Mouse (Mus musculus) hindbrain, embryonic 16.5 days (tissue): ENCODE data around the gene Tmed1. TPM values are rescaled to one million over a fixed set of nuclear protein-coding genes. Genes with fewer than 3 reads are reported as not detected.

Experiments
- ATAC-seq: fragments of 200-750 bp; cut with Nextera tagmentation; 2 replicates; pipeline ENCODE4 v1.8.0; 2017; ENCODE audit warnings: moderate TSS enrichment, moderate library complexity
- H3K27ac ChIP-seq: fragments of 300-500 bp; sonication (generic); 2 replicates; pipeline ENCODE4 v1.5.1; 2014; ENCODE audit warnings: low read depth, mild to moderate bottlenecking, control low read depth, low read length, moderate library complexity
- H3K27me3 ChIP-seq: fragments of 300-500 bp; sonication (generic); replicated peaks from 2 replicates; pipeline ENCODE4 v1.6.1; 2014; ENCODE audit warnings: low read length; ENCODE audit not compliant: control insufficient read depth, insufficient read depth
- H3K36me3 ChIP-seq: fragments of 300-500 bp; sonication (generic); 2 replicates; pipeline ENCODE4 v1.6.1; 2014; ENCODE audit warnings: mild to moderate bottlenecking, low read length, moderate library complexity, mixed read lengths; ENCODE audit not compliant: control insufficient read depth, insufficient read depth
- H3K4me1 ChIP-seq: fragments of 300-500 bp; sonication (generic); 2 replicates; pipeline ENCODE4 v1.6.1; 2014; ENCODE audit warnings: low read depth, low read length; ENCODE audit not compliant: control insufficient read depth, insufficient read depth
- H3K4me2 ChIP-seq: fragments of 300-500 bp; sonication (generic); 2 replicates; pipeline ENCODE4 v1.6.1; 2014; ENCODE audit warnings: mild to moderate bottlenecking, low read length, control low read depth, moderate library complexity
- H3K4me3 ChIP-seq: fragments of 300-500 bp; sonication (generic); 2 replicates; pipeline ENCODE4 v1.5.1; 2014; ENCODE audit warnings: mild to moderate bottlenecking, low read length, control low read depth, moderate library complexity
- H3K9ac ChIP-seq: fragments of 300-500 bp; sonication (generic); 2 replicates; pipeline ENCODE4 v1.6.1; 2014; ENCODE audit warnings: low read depth, mild to moderate bottlenecking, control low read depth, low read length, moderate library complexity
- H3K9me3 ChIP-seq: fragments of 300-500 bp; sonication (generic); 2 replicates; pipeline ENCODE4 v1.6.1; 2014; ENCODE audit warnings: mild to moderate bottlenecking, low read length, moderate library complexity; ENCODE audit not compliant: control insufficient read depth
- WGBS: fragments of 180-500 bp; shearing (Covaris S2); extraction: QIAGEN DNeasy Blood & Tissue Kit; methylation state at CpG from one replicate; pipeline ENCODE4 v1.1.7; 2014; 5-methylcytosine and 5-hydroxymethylcytosine counted together
- polyA plus RNA-seq: library from polyadenylated mRNA; unstranded; fragments of >200 nt; fragmentation: Nextera tagmentation; extraction: Ambion mirVana; gene quantifications from 2 replicates; pipeline ENCODE4 v1.2.1, GENCODE M21; 2015

Gene Tmed1
- polyA plus RNA-seq, 1 experiment from 2014 or later, result 64.3 TPM

DNA sequence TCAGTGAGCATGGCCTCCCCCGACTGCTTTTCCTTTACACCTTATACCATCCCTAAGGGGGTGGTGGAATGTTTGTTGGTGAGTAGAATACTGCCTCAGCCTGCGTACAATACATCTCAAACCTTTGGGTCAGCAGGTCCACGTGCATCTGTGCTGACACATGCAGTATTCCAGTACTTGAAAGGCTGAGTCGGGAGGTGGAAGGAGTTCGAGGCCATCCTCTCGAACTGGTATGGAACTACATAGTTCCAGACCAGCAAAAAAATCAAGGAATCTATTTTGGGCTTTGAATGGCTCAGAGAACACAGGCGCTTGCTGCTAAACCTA lies 600 bp upstream of the Tmed1 start:
- H3K27me3 ChIP-seq, result no peaks in the 10 kb centered on the region
- peaks cover 14% of the 10 kb centered on the region for H3K4me1 ChIP-seq
- no peak; the same call in 1 of the 2 replicates for ATAC-seq
- H3K27ac ChIP-seq, result peak overlapping the region; percentile 95
- peaks cover 16% of the 10 kb centered on the region for H3K36me3 ChIP-seq
- H3K4me3 ChIP-seq, result peak overlapping the region; percentile 73
- H3K4me2 ChIP-seq, result peak overlapping the region; percentile 73
- 3% methylated on average over 7 of the region's 7 CpGs for WGBS
- H3K9me3 ChIP-seq, result no peaks in the 10 kb centered on the region
- peak overlapping the region; percentile 88 for H3K9ac ChIP-seq

- Histone ChIP-seq H3K27me3 (no peaks in the 10 kb centered on the region), H3K9ac (peak overlapping the region; percentile 88; the same call in 1 of the 2 replicates)
Observed at GRCm38 (mm10) chr9:21508871-21509404, 1.1 kb downstream of the Tmed1 start.

DNA sequence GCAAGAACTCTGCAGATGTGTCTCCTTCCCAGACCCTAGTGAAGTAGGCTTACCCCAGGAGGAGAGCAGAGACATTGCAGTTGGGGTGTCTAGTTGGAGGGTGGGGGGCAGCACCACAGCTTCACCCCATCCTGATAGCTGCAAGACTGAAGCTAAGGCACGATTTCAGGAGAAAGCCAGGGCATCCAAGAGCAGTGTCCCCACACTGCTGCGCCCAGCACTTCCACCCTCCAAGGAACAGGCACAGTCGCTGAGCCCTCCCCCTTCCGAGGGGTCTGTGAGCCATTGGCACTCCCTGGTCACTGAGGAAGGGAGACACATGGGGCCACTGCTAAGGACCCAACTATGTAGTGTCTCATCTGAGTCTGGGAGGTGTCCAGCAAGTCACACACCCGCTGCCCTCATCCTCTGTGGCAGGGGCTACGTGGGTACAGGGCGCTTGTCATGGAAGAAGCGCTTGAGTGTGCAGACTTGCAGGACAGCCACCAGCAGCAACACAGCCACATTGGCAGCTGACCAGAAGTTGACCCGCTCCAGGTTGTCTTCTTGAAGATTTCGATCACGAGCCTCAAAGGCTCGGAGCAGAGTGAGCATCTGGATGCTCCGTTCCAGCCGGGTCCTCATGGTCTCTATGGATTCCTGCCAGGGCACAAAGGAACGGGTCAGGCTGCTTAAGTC lies 2.2 kb downstream of the Tmed1 start:
- peaks cover 14% of the 10 kb centered on the region for H3K4me1 ChIP-seq
- H3K27ac ChIP-seq, result no peak overlapping the region
- ATAC-seq, result no peak
- H3K4me3 ChIP-seq, result no peak overlapping the region
- 86% methylated on average over 14 of the region's 15 CpGs for WGBS
- H3K9ac ChIP-seq, result no peak overlapping the region
- H3K36me3 ChIP-seq, result peaks cover 25% of the 10 kb centered on the region
- no peaks in the 10 kb centered on the region for H3K27me3 ChIP-seq
- H3K9me3 ChIP-seq, result no peaks in the 10 kb centered on the region
- H3K4me2 ChIP-seq, result no peak overlapping the region

More at GRCm38 (mm10) chr9:21508871-21509404, 1.1 kb downstream of the Tmed1 start:
- Histone ChIP-seq H3K4me1 (peaks cover 14% of the 10 kb centered on the region), H3K36me3 (peaks cover 25% of the 10 kb centered on the region), H3K4me2 (peak overlapping the region; percentile 73), H3K9me3 (no peaks in the 10 kb centered on the region), H3K4me3 (peak overlapping the region; percentile 73), H3K27ac (no peak overlapping the region)
- ATAC-seq, result no peak
- WGBS, result 90% methylated on average over 7 of the region's 7 CpGs

GRCm38 (mm10) chr9:21505767-21506166 lies 4.3 kb downstream of the Tmed1 start:
- Histone ChIP-seq H3K27me3 (no peaks in the 10 kb centered on the region), H3K27ac (no peak overlapping the region), H3K4me2 (no peak overlapping the region), H3K9me3 (no peaks in the 10 kb centered on the region), H3K4me1 (peaks cover 10% of the 10 kb centered on the region), H3K36me3 (peaks cover 29% of the 10 kb centered on the region), H3K4me3 (no peak overlapping the region), H3K9ac (no peak overlapping the region)
- no peak for ATAC-seq

GRCm38 (mm10) chr9:21503352-21503751 lies 6.7 kb downstream of the Tmed1 start:
- no peaks in the 10 kb centered on the region for H3K4me1 ChIP-seq

GRCm38 (mm10) chr9:21498284-21498902 lies 11.7 kb downstream of the Tmed1 start:
- Histone ChIP-seq H3K4me1 (no peaks in the 10 kb centered on the region), H3K9me3 (no peaks in the 10 kb centered on the region), H3K4me3 (no peak overlapping the region), H3K4me2 (no peak overlapping the region), H3K27ac (no peak overlapping the region), H3K36me3 (peaks cover 13% of the 10 kb centered on the region), H3K27me3 (no peaks in the 10 kb centered on the region), H3K9ac (no peak overlapping the region)
- 87% methylated on average over 12 of the region's 12 CpGs for WGBS
- ATAC-seq, result no peak

More at GRCm38 (mm10) chr9:21503352-21503751, 6.7 kb downstream of the Tmed1 start:
- Histone ChIP-seq H3K4me3 (no peak overlapping the region), H3K9ac (no peak overlapping the region), H3K36me3 (peaks cover 30% of the 10 kb centered on the region), H3K27ac (no peak overlapping the region), H3K27me3 (no peaks in the 10 kb centered on the region), H3K9me3 (no peaks in the 10 kb centered on the region), H3K4me2 (no peak overlapping the region)
- no peak for ATAC-seq
- WGBS, result 95% methylated on average over 8 of the region's 8 CpGs

DNA sequence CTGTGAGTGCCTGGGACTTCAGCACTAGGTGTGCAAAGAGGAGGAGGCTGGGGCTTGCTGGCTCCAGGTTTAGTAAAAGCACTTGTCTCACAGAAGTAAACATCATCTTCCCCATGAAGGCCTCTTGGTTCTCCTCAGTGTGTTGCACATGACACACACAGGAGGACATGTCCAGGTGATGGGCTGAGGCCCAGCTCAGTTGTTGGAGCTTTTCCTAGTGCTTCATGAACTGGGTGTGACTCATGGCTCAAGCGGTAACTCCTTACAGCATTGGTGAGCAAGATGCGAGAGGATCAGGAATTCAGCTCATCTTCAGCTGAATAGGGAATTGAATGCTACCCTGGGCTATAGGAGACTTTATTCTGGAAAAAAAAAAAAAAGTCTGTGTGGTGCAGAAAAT lies 12.4 kb downstream of the Tmed1 start:
- no peak overlapping the region for H3K9ac ChIP-seq
- WGBS, result 92% methylated on average over 2 of the region's 2 CpGs
- no peak overlapping the region for H3K27ac ChIP-seq
- ATAC-seq, result no peak
- no peak overlapping the region for H3K4me3 ChIP-seq
- peaks cover 11% of the 10 kb centered on the region for H3K36me3 ChIP-seq
- no peaks in the 10 kb centered on the region for H3K27me3 ChIP-seq
- H3K4me1 ChIP-seq, result no peaks in the 10 kb centered on the region
- H3K4me2 ChIP-seq, result no peak overlapping the region
- H3K9me3 ChIP-seq, result no peaks in the 10 kb centered on the region

GRCm38 (mm10) chr9:21497050-21497542 lies 13.0 kb downstream of the Tmed1 start:
- Histone ChIP-seq H3K4me3 (no peak overlapping the region), H3K27me3 (no peaks in the 10 kb centered on the region), H3K9ac (no peak overlapping the region), H3K27ac (no peak overlapping the region), H3K4me1 (no peaks in the 10 kb centered on the region), H3K36me3 (peaks cover 9% of the 10 kb centered on the region), H3K4me2 (no peak overlapping the region), H3K9me3 (no peaks in the 10 kb centered on the region)
- no peak for ATAC-seq
- WGBS, result 96% methylated on average over 16 of the region's 16 CpGs

DNA sequence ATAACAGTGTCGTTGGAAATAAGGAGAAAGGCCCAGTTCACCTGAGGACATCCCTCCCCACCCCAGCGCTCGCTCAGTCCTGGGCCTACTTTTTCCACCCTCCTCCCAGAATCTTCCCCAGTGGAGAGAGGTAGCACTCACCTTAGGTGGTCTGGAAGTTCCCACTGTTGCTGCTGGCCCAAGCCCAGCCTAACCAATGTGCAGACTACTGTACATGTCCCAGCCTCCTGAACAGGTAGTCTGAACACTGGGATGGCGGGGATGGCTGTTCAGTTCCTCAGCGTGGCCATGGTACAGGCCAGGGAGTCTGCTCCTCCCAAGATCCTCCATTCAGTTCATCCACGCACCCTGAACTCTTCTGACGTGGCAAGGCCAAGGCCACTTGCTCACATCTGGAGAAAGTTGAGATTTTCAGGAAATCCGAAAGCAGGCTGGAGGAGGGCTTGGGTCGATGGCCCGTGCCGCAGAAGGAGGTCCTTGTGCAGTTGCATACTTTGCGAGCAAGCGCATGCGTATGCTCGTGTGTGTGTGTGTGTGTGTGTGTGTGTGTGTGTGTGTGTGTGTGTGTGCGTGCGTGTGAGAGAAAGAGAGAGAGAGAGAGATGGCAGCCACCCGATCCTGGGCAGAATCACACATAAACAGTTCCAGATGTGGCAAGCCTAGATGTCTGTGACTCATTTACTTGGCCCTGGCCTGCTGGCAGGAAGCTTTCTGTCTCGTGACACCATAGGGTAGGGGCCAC lies 13.6 kb downstream of the Tmed1 start:
- ATAC-seq, result no peak
- WGBS, result 90% methylated on average over 17 of the region's 19 CpGs
- Histone ChIP-seq H3K4me1 (no peaks in the 10 kb centered on the region), H3K4me3 (no peak overlapping the region), H3K9ac (no peak overlapping the region), H3K36me3 (peaks cover 9% of the 10 kb centered on the region), H3K4me2 (no peak overlapping the region), H3K27me3 (no peaks in the 10 kb centered on the region), H3K27ac (no peak overlapping the region), H3K9me3 (no peaks in the 10 kb centered on the region)
